Comparison of ENCODE assay signal across 9 mouse cellular contexts in genomic region chr17:56814316-56815056, GRCm38 (mm10). TPM values are rescaled to one million over a fixed set of nuclear protein-coding genes. Genes with fewer than 3 reads are reported as not detected.
DNase-seq lines count a peak whose midpoint lies in the region; ATAC-seq and TF ChIP-seq lines count a peak whose summit lies in the region.
"Had no signal": no experiment of that assay in that cellular context is flagged by ENCODE, and none has a peak within 500 bp of the region (broad histone marks: within the 10 kb centered on the region; RNA-seq: fewer than 3 reads in every experiment).

No protein-coding gene starts in this region.

- peaks cover 8% of the 10 kb centered on the region for H3K4me1 ChIP-seq in liver, postnatal 0 days (ENCODE audit: insufficient read depth)
- H3K4me1 ChIP-seq in neural tube, embryonic 13.5 days (replicated peaks), result peaks cover 72% of the 10 kb centered on the region

- no peaks in the 10 kb centered on the region for H3K9me3 ChIP-seq in liver, postnatal 0 days (ENCODE audit: low read length)
- no peaks in the 10 kb centered on the region for H3K9me3 ChIP-seq in neural tube, embryonic 13.5 days

- WGBS in large intestine, adult 2 months, result 15% methylated on average over 24 of the region's 24 CpGs
- whole genome bisulfite sequencing in liver, postnatal 0 days (ENCODE audit: insufficient replicate concordance), result 23% methylated on average over 24 of the region's 24 CpGs
- 7% methylated on average over 24 of the region's 24 CpGs for WGBS in neural tube, embryonic 13.5 days

- H3K36me3 ChIP-seq in liver, postnatal 0 days (replicated peaks; ENCODE audit: insufficient read depth, low read length), result no peaks in the 10 kb centered on the region
- H3K36me3 ChIP-seq in neural tube, embryonic 13.5 days, result no peaks in the 10 kb centered on the region

- TF ChIP-seq EP300 in liver, postnatal 0 days (IDR thresholded peaks at IDR 0.05; ENCODE audit: low read depth), result no peak

- no peak for TF ChIP-seq CTCF in liver, postnatal 0 days (IDR thresholded peaks at IDR 0.05; ENCODE audit: low read depth)

- DNase-seq in CD4-positive helper T cell, adult 2 months (ENCODE audit: low read depth, low spot score), result peak; percentile 56
- peak; percentile 87 for DNase-seq in brain, adult 2 months (ENCODE audit: low read depth, low spot score)
- DNase-seq in forelimb bud, embryonic 11.5 days (ENCODE audit: low read depth, low spot score), result peak; percentile 90
- peak; percentile 85 for DNase-seq in heart, postnatal 25 days (ENCODE audit: low spot score)
- DNase-seq in large intestine, adult 2 months (ENCODE audit: low read depth, low spot score), result peak; percentile 63
- DNase-seq in liver, postnatal 0 days, result peak; percentile 69
- DNase-seq in urinary bladder, adult 2 months (ENCODE audit: low spot score), result peak; percentile 52

- H3K9ac ChIP-seq in liver, postnatal 0 days (replicated peaks), result no peak overlapping the region
- 0 out of 2 replicates have a peak overlapping the region, but pooled peaks have one; percentile 26 for H3K9ac ChIP-seq in neural tube, embryonic 13.5 days

- no peak overlapping the region for H3K27ac ChIP-seq in liver, postnatal 0 days (ENCODE audit: low read depth)
- H3K27ac ChIP-seq in neural tube, embryonic 13.5 days (replicated peaks), result peak overlapping the region; percentile 80

- H3K4me3 ChIP-seq in liver, postnatal 0 days (ENCODE audit: low read depth, low read length), result no peak overlapping the region
- H3K4me3 ChIP-seq in neural tube, embryonic 13.5 days, result no peak overlapping the region

- intact Hi-C loops in heart, postnatal 25 days (cut with DNase I), result loop anchor here (10.0 kb wide), 1 partner anchor 440 kb away; no protein-coding TSS in a partner anchor

- peaks cover 3% of the 10 kb centered on the region; the same call in 1 of the 2 replicates for H3K27me3 ChIP-seq in liver, postnatal 0 days (ENCODE audit: insufficient read depth, low read length)
- H3K27me3 ChIP-seq in neural tube, embryonic 13.5 days, result 0 out of 2 replicates have a peak, but pooled peaks cover 7% of the 10 kb centered on the region
- H3K27me3 ChIP-seq: Patski had no signal

- H3K4me2 ChIP-seq in liver, postnatal 0 days (ENCODE audit: low read depth, low read length), result no peak overlapping the region
- H3K4me2 ChIP-seq in neural tube, embryonic 13.5 days, result peak overlapping the region; percentile 33

- peak; percentile 43; the same call in 1 of the 2 replicates for ATAC-seq in liver, postnatal 0 days
- peak; percentile 76 for ATAC-seq in neural tube, embryonic 13.5 days (ENCODE audit: low read depth)
- ATAC-seq: Patski had no signal

RNA-seq across cellular contexts. Expression of gene Rfx2, which starts 16.3 kb away (rescaled TPM):
- 1 to 10 TPM; 3.2 to 4.6 TPM for total RNA-seq in heart, postnatal 25 days (2021)
- polyA plus RNA-seq in large intestine, adult 2 months (2012; rRNA removed), result 6.2 and 9.9 TPM in 2 replicates
- 3.1 and 3.6 TPM in 2 replicates for polyA plus RNA-seq in liver, postnatal 0 days (2015; fragmentation: Nextera tagmentation; extraction: Ambion mirVana)
- 4.6 and 5.2 TPM in 2 replicates for polyA plus RNA-seq in neural tube, embryonic 13.5 days (2015; fragmentation: Nextera tagmentation; extraction: Ambion mirVana)
- polyA plus RNA-seq in urinary bladder, adult 2 months (2012; rRNA removed), result 6.6 and 9.4 TPM in 2 replicates

RNA-seq across cellular contexts. Expression of gene Prr22, which starts 44.4 kb away (rescaled TPM):
- total RNA-seq in heart, postnatal 25 days (2021), result under 1 TPM; 0.13 to 0.22 TPM
- polyA plus RNA-seq in large intestine, adult 2 months (2012; rRNA removed), result 3.3 and 4.1 TPM in 2 replicates
- 0.20 and 0.23 TPM in 2 replicates for polyA plus RNA-seq in liver, postnatal 0 days (2015; fragmentation: Nextera tagmentation; extraction: Ambion mirVana)
- polyA plus RNA-seq in neural tube, embryonic 13.5 days (2015; fragmentation: Nextera tagmentation; extraction: Ambion mirVana), result 0.95 and 1.1 TPM in 2 replicates
- 1.1 and 1.5 TPM in 2 replicates for polyA plus RNA-seq in urinary bladder, adult 2 months (2012; rRNA removed)

RNA-seq across cellular contexts. Expression of gene Dus3l, which starts 49.9 kb away (rescaled TPM):
- total RNA-seq in heart, postnatal 25 days (2021), result 10 to 100 TPM; 18.3 to 18.8 TPM
- polyA plus RNA-seq in large intestine, adult 2 months (2012; rRNA removed), result 42.7 and 53.1 TPM in 2 replicates
- polyA plus RNA-seq in liver, postnatal 0 days (2015; fragmentation: Nextera tagmentation; extraction: Ambion mirVana), result 9.1 TPM in 2 replicates
- 61.5 and 64.6 TPM in 2 replicates for polyA plus RNA-seq in neural tube, embryonic 13.5 days (2015; fragmentation: Nextera tagmentation; extraction: Ambion mirVana)
- 50.0 and 61.3 TPM in 2 replicates for polyA plus RNA-seq in urinary bladder, adult 2 months (2012; rRNA removed)

RNA-seq across cellular contexts. Expression of gene Nrtn, which starts 57.2 kb away (rescaled TPM):
- 10 to 100 TPM; 25.7 to 28.8 TPM for total RNA-seq in heart, postnatal 25 days (2021)
- polyA plus RNA-seq in large intestine, adult 2 months (2012; rRNA removed), result 11.0 and 11.7 TPM in 2 replicates
- 1.2 and 2.2 TPM in 2 replicates for polyA plus RNA-seq in liver, postnatal 0 days (2015; fragmentation: Nextera tagmentation; extraction: Ambion mirVana)
- polyA plus RNA-seq in neural tube, embryonic 13.5 days (2015; fragmentation: Nextera tagmentation; extraction: Ambion mirVana), result 1.1 and 1.7 TPM in 2 replicates
- polyA plus RNA-seq in urinary bladder, adult 2 months (2012; rRNA removed), result 22.8 and 28.7 TPM in 2 replicates

RNA-seq across cellular contexts. Expression of gene Acsbg2, which starts 59.8 kb away (rescaled TPM):
- not detected for total RNA-seq in heart, postnatal 25 days (2021)
- polyA plus RNA-seq in large intestine, adult 2 months (2012; rRNA removed), result not detected in 2 replicates
- polyA plus RNA-seq in liver, postnatal 0 days (2015; fragmentation: Nextera tagmentation; extraction: Ambion mirVana), result not detected in 2 replicates
- not detected in 2 replicates for polyA plus RNA-seq in neural tube, embryonic 13.5 days (2015; fragmentation: Nextera tagmentation; extraction: Ambion mirVana)
- polyA plus RNA-seq in urinary bladder, adult 2 months (2012; rRNA removed), result 0.03 TPM in 1 of 2 replicates, not detected in the other
- polyA plus RNA-seq: Patski had no signal
